Mouse (Mus musculus) left cerebral cortex, postnatal 36 days (tissue): Measurements from ENCODE around the gene Ccdc151. TPM values are rescaled to one million over a fixed set of nuclear protein-coding genes. Genes with fewer than 3 reads are reported as not detected.

Experiments
- DNase-seq, 2 experiments: peaks; one replicate each; pipeline ENCODE4 v3.0.0; 2021 to 2022; ENCODE audit warnings: low spot score in 2 of 2, mixed read lengths in 1 of 2
- intact Hi-C: fragments of 180-260 bp; cut with DNase I; formaldehyde crosslinking; loops from one replicate; pipeline ENCODE4 v1.15.1; 2025
- total RNA-seq, 2 experiments: library from RNA; stranded (reverse); gene quantifications; 2 replicates each; pipeline ENCODE4 v1.2.3; 2021

Gene Ccdc151
- total RNA-seq, 2 experiments from 2014 or later: 6.8 to 10.0 TPM

DNA sequence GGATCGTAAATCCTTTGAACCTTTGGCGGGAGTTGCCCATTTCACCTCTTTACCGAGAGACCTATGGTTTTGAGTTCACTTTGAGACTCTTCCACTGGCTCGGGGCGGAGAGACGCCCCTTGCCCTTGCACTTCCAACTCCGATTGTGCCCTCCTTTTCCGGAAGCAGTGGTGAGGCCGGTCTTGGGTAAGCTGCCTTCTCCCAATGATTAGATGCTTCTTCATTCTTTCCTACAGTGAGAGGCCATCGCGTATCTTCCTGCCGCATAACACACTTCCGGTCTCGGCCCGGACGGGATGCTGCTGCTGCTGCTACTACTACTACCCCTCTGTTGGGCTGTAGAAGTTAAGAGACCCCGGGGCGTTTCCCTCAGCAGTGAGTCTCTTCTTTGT, 725 bp upstream of the Ccdc151 start:
- intact Hi-C loops: loop anchor here (2.0 kb wide), 1 partner anchor 48 kb away; the partner anchor contains the start of gene Swsap1

GRCm38 (mm10) chr9:22001633-22002032, 801 bp downstream of the Ccdc151 start:
- intact Hi-C loops: loop anchor here (2.0 kb wide), 1 partner anchor 47 kb away; the partner anchor contains the start of gene Swsap1
- no peak for DNase-seq

More for the DNA sequence above, 725 bp upstream of the Ccdc151 start:
- DNase-seq: no peak

DNA sequence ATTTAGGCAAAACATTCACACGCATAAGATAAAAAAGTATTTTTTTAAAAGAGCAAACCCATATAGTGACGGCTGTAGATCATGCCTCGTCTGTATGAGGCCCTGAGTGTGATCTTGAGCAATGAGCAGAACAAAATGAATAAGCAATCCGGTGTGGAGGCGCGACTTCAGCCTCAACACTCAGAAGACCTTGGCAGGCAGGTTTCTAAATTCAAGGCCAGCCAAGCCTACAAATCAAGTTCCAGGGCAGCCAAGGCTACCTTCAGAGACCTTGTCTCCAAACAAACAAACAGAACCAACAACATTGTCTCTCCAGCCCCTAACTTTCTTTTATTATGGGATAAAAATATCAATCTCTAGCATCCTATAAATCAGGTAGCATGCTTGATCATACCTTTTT, 2.1 kb downstream of the Ccdc151 start:
- intact Hi-C loops: no loop called here
- DNase-seq: no peak

DNA sequence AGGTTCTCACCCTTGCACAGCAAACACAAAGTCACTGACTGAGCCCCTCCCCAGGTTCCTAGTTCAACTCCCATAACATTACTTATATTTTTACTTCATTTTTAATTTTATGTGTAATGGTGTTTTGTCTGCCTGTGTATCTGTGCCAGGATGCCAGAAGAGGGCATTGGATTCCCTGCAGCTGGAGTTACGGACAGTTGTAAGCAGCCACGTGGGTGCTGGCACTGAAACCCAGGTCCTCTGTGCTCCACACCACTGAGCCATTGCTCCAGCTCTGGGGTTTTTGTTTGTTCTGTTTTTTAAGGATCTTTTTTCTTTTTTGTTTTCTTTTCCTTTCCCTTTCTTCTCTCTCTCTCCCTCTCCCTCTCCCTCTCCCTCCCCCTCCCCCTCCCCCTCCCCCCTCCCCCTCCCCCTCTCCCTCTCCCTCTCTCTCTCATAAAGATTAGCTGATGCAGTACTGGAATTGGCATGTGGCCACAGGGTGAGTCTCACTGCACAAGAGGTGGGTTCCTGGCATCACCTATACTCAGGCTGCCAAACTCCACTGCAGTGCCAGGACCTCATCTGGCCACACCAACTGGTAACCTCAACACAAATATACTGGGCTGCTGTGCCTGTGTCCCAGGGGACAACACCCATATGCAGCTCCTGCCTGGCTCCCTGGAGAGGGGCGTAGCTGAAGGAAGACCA, 6.1 kb downstream of the Ccdc151 start:
- intact Hi-C loops: no loop called here
- no peak for DNase-seq

GRCm38 (mm10) chr9:21992227-21992626, 10.2 kb downstream of the Ccdc151 start:
- DNase-seq: no peak
- intact Hi-C loops: no loop called here

GRCm38 (mm10) chr9:21989230-21990110, 13.0 kb downstream of the Ccdc151 start, which contains the start of gene Rgl3:
Gene Rgl3, minus strand, starts transcription at chr9:21989446.
- intact Hi-C loops: no loop called here

GRCm38 (mm10) chr9:21988421-21989101, 13.9 kb downstream of the Ccdc151 start:
- intact Hi-C loops: no loop called here
- DNase-seq: no peak

More at GRCm38 (mm10) chr9:21989230-21990110, 13.0 kb downstream of the Ccdc151 start, which contains the start of gene Rgl3:
- DNase-seq: no peak

GRCm38 (mm10) chr9:21987592-21988342, 14.7 kb downstream of the Ccdc151 start:
- DNase-seq: no peak
- intact Hi-C loops: no loop called here

GRCm38 (mm10) chr9:21983911-21984310, 18.5 kb downstream of the Ccdc151 start:
- no peak for DNase-seq
- intact Hi-C loops: no loop called here

DNA sequence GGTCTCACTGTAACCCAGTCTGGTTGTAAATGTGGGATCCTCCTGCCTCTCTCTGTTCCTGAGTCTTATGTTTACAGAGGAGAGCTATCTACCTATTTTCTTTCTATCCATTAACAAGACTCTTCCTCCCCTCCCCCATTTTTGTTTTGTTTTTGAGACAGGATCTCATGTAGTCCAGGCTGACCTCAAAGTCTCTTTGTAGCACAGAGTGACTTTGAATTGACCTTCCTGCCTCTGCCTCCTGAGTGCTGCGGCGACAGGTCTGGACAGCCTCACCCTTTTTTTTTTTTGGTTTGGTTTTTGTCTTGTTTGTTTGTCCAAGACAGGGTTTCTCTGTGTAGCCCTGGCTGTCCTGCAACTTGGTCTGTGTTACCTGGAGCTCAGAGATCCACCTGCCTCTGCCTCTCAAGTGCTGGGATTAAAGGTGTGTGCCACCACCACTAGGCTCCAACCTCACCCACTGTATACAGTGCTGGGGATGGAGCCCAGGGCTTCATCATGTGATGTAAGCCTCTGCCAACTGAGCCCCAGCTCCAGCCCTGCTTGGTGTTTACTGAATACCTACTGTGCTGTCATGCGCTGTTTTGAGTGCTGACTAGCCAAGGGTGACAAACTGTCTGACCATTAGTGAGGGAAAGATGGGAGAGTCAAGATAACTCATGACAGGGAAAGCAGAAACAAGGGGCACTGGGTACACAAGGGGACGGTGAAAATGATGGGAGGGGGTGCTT, 23.9 kb downstream of the Ccdc151 start:
- no peak for DNase-seq
- intact Hi-C loops: loop anchor here (10.0 kb wide), 1 partner anchor 166 kb away; no protein-coding TSS in a partner anchor

DNA sequence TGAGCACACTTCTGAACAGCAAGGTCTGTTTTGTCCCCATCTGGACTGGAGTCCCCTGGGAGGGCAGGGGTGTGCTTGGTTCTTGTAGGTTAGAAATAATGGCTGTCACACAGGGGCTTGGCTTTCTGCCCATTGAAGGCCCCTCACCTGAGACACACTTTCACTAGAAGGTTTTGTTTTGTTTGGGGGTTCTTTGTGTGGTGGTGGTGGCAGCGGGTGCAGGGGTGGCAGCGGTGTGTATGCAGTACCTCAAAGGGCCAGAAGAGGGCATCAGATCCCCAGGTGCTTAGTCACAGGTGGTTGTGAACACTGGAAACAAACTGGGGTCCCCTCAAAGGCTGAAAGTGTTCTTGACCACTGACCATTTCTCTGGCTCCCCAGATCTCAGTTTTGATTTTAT, 24.5 kb downstream of the Ccdc151 start:
- no peak for DNase-seq
- intact Hi-C loops: loop anchor here (10.0 kb wide), 1 partner anchor 167 kb away; no protein-coding TSS in a partner anchor

DNA sequence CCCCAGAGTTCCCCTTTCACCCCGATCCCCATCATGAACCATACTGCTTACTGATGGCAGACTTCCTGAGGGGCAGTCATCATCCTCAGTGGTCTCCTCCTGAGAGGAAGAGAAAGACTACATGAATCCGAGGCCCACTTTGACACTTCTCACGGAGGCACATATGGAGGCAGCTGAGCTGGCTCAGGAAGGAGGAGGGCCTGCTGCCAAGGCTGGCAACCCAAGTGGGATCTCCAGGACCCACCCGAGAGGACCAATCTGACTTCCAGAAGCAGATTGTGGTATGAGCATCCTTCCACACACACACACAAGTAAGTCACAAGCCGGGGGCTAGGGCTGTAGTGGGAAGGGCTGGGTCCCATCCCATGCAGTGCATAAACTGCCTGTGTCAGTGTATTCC, 25.1 kb downstream of the Ccdc151 start:
- intact Hi-C loops: loop anchor here (10.0 kb wide), 1 partner anchor 167 kb away; no protein-coding TSS in a partner anchor
- no peak for DNase-seq

DNA sequence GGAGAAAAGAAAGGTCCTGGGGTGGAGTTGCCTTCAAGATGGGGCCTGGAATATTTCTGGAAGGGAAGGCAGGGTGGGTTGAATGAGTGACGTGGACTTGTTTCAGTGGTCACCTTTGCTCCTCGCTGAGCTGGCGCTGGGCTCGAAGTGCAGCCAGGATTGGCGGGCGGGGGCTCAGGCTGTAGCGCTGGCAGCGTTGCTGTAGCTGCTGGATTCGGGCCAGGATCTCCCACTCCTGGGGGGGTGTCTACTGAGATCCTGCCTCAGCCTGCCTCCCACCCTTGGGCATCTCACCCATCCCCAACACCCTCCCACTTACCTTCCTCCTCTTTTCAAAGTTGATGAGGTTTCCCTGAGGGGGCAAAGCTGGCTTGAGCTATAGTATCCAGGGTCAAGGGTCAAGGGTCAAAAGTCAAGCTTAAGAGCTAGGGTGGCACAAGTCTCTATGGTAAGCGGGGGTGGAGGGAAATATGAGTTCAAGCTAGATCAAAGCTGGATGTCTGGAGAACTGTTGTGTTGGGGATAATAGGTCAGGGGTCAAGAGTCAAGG, 25.7 kb downstream of the Ccdc151 start:
- intact Hi-C loops: loop anchor here (10.0 kb wide), 1 partner anchor 168 kb away; no protein-coding TSS in a partner anchor
- DNase-seq: no peak

- no peak for DNase-seq
- intact Hi-C loops: no loop called here
Measured at GRCm38 (mm10) chr9:21969304-21969703, 33.1 kb downstream of the Ccdc151 start.

DNA sequence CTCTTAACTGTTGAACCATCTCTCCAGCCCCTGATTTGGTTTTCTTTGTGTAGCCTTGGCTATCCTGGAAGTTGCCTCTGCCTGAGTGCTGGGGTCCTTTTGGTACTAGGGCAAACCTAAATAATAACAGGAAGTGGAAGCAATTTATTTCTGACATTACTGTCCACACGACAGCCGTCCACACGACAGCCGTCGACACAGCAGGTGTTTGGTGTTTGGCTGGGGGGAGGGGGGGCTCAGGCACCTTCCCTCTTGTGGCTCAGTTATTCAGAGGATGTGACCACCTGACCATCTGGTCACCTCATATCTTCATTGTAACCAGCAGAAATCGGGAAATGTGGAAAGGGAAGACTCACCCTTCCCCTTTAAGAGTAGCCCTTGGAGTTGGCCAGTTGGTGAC, 33.6 kb downstream of the Ccdc151 start:
- intact Hi-C loops: no loop called here
- DNase-seq: no peak

DNA sequence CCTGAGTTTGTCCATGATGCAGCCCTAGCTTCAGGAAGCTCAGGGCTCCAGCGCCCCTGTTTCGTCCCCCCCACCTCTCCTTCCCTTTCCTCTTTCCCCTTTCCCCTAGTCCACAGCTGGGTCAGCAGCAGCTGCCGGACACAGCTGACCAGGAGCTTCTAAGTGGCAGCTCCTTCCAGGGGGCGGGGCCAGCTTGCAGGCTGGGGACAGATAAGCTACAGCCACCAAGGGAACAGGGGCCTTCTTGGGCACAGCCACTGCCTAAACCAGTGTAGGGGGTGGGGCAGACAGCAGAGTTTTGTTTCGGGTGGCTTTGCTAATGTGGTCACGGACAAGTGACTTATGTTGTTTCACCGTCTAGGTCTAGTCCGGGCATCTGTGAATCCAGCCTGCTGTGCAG, 39.0 kb downstream of the Ccdc151 start, which contains the start of gene Epor:
Epor (minus strand) TSS at position 90 of the 400 bp plus-strand sequence.
- DNase-seq: no peak
- intact Hi-C loops: loop anchor here (5.0 kb wide), 1 partner anchor 89 kb away; the partner anchor contains the start of gene Elavl3

GRCm38 (mm10) chr9:21962416-21963059, 39.9 kb downstream of the Ccdc151 start:
- intact Hi-C loops: loop anchor here (5.0 kb wide), 1 partner anchor 90 kb away; the partner anchor contains the start of gene Elavl3
- DNase-seq: peak; percentile 76 to 80
